Mouse (Mus musculus): ENCODE results near the gene Phf1. TPM values are rescaled to one million over a fixed set of nuclear protein-coding genes. Genes with fewer than 3 reads are reported as not detected.

Gene Phf1
- total RNA-seq (2023): 76.0 and 101 TPM in 2 replicates

GRCm38 (mm10) chr17:26932839-26933398 lies at the start of gene Phf1:
Phf1 (plus strand) TSS chr17:26933052.

GRCm38 (mm10) chr17:26916711-26917482 lies 16.0 kb upstream of the Phf1 start, which contains the start of gene Kifc5b:
Kifc5b (plus strand) TSS chr17:26917091.

GRCm38 (mm10) chr17:26939178-26939972 lies 6.5 kb downstream of the Phf1 start, which contains the start of gene Cuta:
Cuta (minus strand) TSS chr17:26939569.

GRCm38 (mm10) chr17:26941031-26941789 lies 8.4 kb downstream of the Phf1 start, which contains the start of gene Syngap1:
Syngap1 (plus strand) TSS chr17:26941253.

GRCm38 (mm10) chr17:26972703-26973574 lies 40.1 kb downstream of the Phf1 start, which contains the start of gene Zbtb9:
Zbtb9 (plus strand) TSS chr17:26973167.

Other genes starting within 250 kb of the Phf1 start
- gene Crebrf, start 217.4 kb upstream of the Phf1 start, total RNA-seq (2023): 77.1 and 128 TPM in 2 replicates
- gene Bnip1, start 152.0 kb upstream of the Phf1 start, total RNA-seq (2023): 14.8 and 19.3 TPM in 2 replicates
- gene Nkx2-5, start 88.0 kb upstream of the Phf1 start, total RNA-seq (2023): not detected in 2 replicates
- 13.9 and 23.1 TPM in 2 replicates for gene Kifc5b, start 16.0 kb upstream of the Phf1 start, total RNA-seq (2023)
- 46.7 and 60.9 TPM in 2 replicates for gene Cuta, start 6.5 kb downstream of the Phf1 start, total RNA-seq (2023)
- gene Syngap1, start 8.2 kb downstream of the Phf1 start, total RNA-seq (2023): 1.8 and 4.3 TPM in 2 replicates
- 13.6 and 16.0 TPM in 2 replicates for gene Zbtb9, start 40.1 kb downstream of the Phf1 start, total RNA-seq (2023)
- 67.0 and 73.5 TPM in 2 replicates for gene Bak1, start 96.0 kb downstream of the Phf1 start, total RNA-seq (2023)
- gene Itpr3, start 124.3 kb downstream of the Phf1 start, total RNA-seq (2023): 5.5 and 6.1 TPM in 2 replicates
- gene Uqcc2, start 200.9 kb downstream of the Phf1 start, total RNA-seq (2023): 18.4 and 22.9 TPM in 2 replicates
- 0.16 TPM in 1 of 2 replicates, not detected in the other for gene Ip6k3, start 234.7 kb downstream of the Phf1 start, total RNA-seq (2023)

All from neutrophil, adult 65 days (primary cell).